Mouse (Mus musculus): Measurements from ENCODE around the gene Dnajb6. TPM values are rescaled to one million over a fixed set of nuclear protein-coding genes. Genes with fewer than 3 reads are reported as not detected.

Gene Dnajb6
- polyA plus RNA-seq, 1 experiment from 2014 or later: 181 TPM

DNA sequence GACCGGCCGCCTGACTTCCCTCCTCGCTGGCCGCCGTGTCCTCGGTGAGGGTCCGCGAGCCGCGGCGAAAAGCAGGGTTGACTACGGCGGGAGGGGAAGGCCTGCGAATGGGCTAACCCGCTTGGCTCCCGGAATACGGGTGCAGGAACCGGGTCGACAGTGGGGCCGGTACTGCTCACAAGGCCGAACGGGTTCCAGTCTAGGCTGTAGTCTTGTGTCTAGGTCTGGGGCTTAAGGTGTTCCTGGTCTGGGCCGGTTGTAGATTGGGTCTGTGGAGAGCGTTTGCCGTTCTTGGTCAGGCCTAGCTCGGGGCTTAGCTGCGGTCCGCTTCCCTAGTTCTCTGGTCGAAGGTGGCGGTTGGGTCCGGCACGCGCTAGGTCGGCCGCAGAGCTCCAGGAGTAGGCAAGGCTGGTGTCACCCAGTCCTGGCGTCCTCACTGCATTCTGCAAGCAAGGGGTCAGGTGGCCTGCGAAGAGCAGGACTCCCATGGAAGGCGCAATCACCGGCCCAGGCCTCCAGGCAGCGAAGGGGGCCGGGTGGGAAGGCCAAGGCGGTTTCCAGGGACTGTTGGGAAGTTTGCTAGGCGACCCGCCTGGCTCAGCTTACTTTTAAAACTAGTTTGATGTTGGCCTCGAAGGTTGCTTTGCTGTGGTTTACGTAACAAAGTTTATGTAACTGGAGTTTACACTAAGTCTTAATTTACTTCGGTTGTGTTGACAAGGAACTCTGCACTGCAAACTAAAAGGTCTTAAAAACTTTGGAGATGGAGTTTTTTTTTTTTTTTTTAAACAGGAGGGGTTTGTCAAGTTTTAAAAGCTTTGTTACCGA is 799 bp downstream of the Dnajb6 start:
- peak overlapping the region; percentile 95 for H3K27ac ChIP-seq (replicated peaks)
- H3K36me3 ChIP-seq (replicated peaks): peaks cover 5% of the 10 kb centered on the region; the same call in 1 of the 2 replicates
- no peaks in the 10 kb centered on the region for H3K27me3 ChIP-seq (replicated peaks; ENCODE audit: low read depth, poor library complexity, severe bottlenecking)
- peaks cover 24% of the 10 kb centered on the region for H3K4me1 ChIP-seq
- no peak for DNase-seq (ENCODE audit: low spot score)
- 1% methylated on average over 48 of the region's 48 CpGs for WGBS
- peak overlapping the region; percentile 99 for H3K4me3 ChIP-seq
- no peaks in the 10 kb centered on the region for H3K9me3 ChIP-seq

DNA sequence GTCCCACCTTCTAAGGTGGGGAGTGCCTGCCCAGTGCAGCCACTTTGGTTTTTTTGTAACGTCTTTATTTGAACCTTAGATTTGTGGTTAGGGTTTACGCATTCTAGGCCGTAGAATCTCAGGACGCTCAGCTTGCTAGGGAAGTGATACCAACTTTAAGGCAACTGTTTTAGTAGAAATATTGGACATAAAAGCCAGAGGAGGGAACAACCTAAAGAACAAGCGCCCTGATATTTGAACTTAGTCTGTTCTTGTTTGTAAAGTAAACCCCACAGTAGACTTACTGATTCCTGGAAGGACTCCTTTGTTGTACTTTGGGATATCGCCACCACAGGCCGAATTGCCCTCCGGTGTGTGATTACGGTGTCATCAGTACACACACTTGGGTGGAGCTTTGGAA is 1.5 kb downstream of the Dnajb6 start:
- peaks cover 24% of the 10 kb centered on the region for H3K4me1 ChIP-seq
- peaks cover 11% of the 10 kb centered on the region for H3K36me3 ChIP-seq (replicated peaks)
- peak overlapping the region; percentile 95; the same call in 1 of the 2 replicates for H3K27ac ChIP-seq (replicated peaks)
- DNase-seq (ENCODE audit: low spot score): no peak
- 71% methylated on average over 9 of the region's 9 CpGs for WGBS
- H3K4me3 ChIP-seq: peak overlapping the region; percentile 99
- H3K9me3 ChIP-seq: no peaks in the 10 kb centered on the region
- no peaks in the 10 kb centered on the region for H3K27me3 ChIP-seq (replicated peaks; ENCODE audit: low read depth, poor library complexity, severe bottlenecking)

DNA sequence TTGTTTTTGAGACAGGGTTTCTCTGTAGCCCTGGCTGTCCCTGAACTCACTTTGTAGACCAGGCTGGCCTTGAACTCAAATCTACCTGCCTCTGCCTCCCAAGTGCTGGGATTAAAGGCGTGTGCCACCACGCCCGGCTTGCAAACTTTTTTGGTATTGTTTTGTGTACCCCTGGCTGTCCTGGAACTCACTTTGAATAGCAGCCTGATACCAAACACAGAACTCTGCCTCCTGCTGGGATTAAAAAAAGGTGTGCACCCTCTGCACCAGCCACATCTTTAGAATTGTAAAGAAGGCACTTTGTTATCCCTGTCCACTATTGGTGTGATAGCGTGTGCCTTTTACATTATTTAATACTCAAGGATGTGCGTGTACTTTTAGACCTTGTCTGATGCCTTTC is 2.0 kb downstream of the Dnajb6 start:
- peaks cover 16% of the 10 kb centered on the region for H3K36me3 ChIP-seq (replicated peaks)
- H3K4me3 ChIP-seq: peak overlapping the region; percentile 99
- peaks cover 24% of the 10 kb centered on the region for H3K4me1 ChIP-seq
- 90% methylated on average over 5 of the region's 5 CpGs for WGBS
- no peaks in the 10 kb centered on the region for H3K9me3 ChIP-seq
- H3K27ac ChIP-seq (replicated peaks): no peak overlapping the region
- DNase-seq (ENCODE audit: low spot score): no peak
- H3K27me3 ChIP-seq (replicated peaks; ENCODE audit: low read depth, poor library complexity, severe bottlenecking): no peaks in the 10 kb centered on the region

DNA sequence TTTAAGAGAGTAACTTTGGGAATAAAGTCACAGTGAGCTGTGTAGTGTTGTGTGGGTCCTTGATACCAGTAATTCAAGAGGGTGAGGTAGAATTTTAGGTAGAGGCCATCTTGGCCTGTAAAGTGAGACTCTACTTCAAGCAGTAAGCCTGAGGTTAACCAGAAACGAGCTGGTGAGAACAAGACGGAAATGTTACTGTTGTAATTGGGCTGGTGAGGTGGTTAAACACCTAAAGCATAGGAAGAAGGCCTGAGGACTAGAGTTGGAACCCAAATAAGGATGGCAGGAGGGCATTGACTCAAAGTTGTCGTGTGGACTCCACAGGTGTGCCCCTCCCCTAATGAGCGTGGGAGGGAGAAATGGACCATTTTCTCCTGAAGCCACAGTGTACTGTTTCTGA is 2.6 kb downstream of the Dnajb6 start:
- Histone ChIP-seq H3K27ac (replicated peaks) (no peak overlapping the region), H3K9me3 (no peaks in the 10 kb centered on the region), H3K4me3 (no peak overlapping the region), H3K4me1 (peaks cover 24% of the 10 kb centered on the region), H3K27me3 (replicated peaks; ENCODE audit: low read depth, poor library complexity, severe bottlenecking) (no peaks in the 10 kb centered on the region), H3K36me3 (replicated peaks) (peaks cover 22% of the 10 kb centered on the region)
- WGBS: 91% methylated on average over 4 of the region's 4 CpGs
- no peak for DNase-seq (ENCODE audit: low spot score)

DNA sequence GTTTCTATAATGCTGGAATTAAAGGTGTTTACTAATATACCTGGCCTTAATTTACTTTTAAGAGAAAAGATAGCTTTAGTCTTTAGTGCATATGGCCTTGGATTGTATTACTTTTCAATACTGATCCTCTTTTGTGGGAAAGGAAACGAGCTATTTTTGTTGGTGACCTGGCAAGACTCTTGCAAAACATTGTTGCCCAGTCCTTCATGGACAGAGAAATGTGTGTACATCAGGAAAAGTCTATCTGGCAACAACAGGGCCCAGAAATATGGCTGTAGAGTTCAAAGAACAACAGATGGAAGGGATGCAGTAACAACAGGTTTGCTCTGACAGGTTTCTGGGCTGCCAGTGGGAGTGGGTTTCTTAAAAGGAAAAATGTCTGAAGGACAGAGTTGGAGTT is 5.2 kb downstream of the Dnajb6 start:
- Histone ChIP-seq H3K27ac (replicated peaks) (no peak overlapping the region), H3K27me3 (replicated peaks; ENCODE audit: low read depth, poor library complexity, severe bottlenecking) (no peaks in the 10 kb centered on the region), H3K9me3 (no peaks in the 10 kb centered on the region), H3K4me3 (no peak overlapping the region), H3K36me3 (replicated peaks) (peaks cover 29% of the 10 kb centered on the region), H3K4me1 (peaks cover 18% of the 10 kb centered on the region)
- no peak for DNase-seq (ENCODE audit: low spot score)
- 86% methylated on average over 1 of the region's 1 CpGs for WGBS

DNA sequence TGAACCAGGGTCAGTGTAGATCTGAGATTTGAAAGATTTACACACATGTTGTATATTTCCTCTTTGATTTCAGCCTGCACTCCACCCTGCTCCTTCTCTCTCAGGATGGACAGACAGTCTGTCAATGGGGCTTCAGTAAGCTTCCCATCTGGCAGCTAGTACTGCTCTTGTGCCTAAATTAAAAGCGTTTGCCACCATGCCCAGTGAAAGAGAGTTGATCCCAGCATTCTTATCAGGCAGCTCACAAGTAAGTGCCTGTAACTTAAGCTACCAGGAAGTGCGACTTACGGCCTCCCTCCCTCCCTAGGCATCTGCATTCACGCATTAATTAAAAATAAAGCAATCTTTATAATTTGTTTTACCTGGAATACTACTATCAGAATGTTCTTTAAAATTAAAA is 5.6 kb downstream of the Dnajb6 start:
- H3K27ac ChIP-seq (replicated peaks): no peak overlapping the region

DNA sequence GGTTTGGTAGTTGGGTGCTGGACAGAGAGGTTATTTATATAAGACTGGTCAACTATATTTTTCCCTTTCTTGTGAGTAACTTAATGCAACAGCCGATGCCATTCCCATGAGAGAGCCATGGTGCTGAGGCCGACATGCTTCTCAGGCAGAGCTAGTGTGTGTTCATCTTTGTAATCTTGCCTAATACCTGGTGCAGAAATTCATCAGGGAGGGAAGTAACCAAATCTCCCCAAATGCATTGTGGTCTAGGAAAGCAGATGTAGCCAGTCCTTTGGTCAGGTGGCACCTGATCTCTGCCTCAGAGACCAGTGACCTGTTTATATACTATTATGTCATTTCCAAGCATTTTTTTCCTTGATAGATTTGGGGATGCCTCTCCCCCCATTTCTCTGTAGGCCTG is 12.2 kb downstream of the Dnajb6 start:
- Histone ChIP-seq H3K36me3 (replicated peaks) (peaks cover 58% of the 10 kb centered on the region), H3K27ac (replicated peaks) (no peak overlapping the region), H3K4me1 (no peaks in the 10 kb centered on the region), H3K4me3 (no peak overlapping the region), H3K27me3 (replicated peaks; ENCODE audit: low read depth, poor library complexity, severe bottlenecking) (no peaks in the 10 kb centered on the region), H3K9me3 (no peaks in the 10 kb centered on the region)
- no peak for DNase-seq (ENCODE audit: low spot score)
- 87% methylated on average over 2 of the region's 2 CpGs for WGBS

More for the DNA sequence above, 5.6 kb downstream of the Dnajb6 start:
- peaks cover 29% of the 10 kb centered on the region for H3K36me3 ChIP-seq (replicated peaks)
- no peak for DNase-seq (ENCODE audit: low spot score)
- no peaks in the 10 kb centered on the region for H3K27me3 ChIP-seq (replicated peaks; ENCODE audit: low read depth, poor library complexity, severe bottlenecking)
- no peak overlapping the region for H3K4me3 ChIP-seq
- H3K9me3 ChIP-seq: no peaks in the 10 kb centered on the region
- H3K4me1 ChIP-seq: peaks cover 18% of the 10 kb centered on the region
- WGBS: 65% methylated on average over 4 of the region's 4 CpGs

DNA sequence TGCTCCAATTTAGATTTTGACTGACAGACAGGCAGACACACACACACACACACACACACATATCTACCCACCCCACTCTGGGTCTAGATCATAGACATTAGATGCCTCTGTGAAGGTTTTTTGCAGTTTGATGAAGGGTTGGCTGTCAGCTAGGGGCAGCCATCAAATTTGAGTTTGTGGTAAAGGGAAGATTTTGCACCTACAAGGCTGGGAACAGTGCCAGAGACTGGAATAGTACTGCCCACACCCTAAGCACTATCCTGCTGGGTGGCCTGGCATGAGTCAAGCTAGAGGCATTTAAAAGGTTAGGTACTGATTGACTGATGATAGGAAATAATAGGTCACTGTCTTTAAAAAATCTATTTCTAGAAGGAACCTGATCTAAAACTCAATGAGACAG is 15.8 kb downstream of the Dnajb6 start:
- no peaks in the 10 kb centered on the region for H3K27me3 ChIP-seq (replicated peaks; ENCODE audit: low read depth, poor library complexity, severe bottlenecking)
- peaks cover 84% of the 10 kb centered on the region for H3K36me3 ChIP-seq (replicated peaks)
- H3K27ac ChIP-seq (replicated peaks): no peak overlapping the region
- no peak for DNase-seq (ENCODE audit: low spot score)
- no peaks in the 10 kb centered on the region for H3K4me1 ChIP-seq
- no peak overlapping the region for H3K4me3 ChIP-seq
- no peaks in the 10 kb centered on the region for H3K9me3 ChIP-seq

DNA sequence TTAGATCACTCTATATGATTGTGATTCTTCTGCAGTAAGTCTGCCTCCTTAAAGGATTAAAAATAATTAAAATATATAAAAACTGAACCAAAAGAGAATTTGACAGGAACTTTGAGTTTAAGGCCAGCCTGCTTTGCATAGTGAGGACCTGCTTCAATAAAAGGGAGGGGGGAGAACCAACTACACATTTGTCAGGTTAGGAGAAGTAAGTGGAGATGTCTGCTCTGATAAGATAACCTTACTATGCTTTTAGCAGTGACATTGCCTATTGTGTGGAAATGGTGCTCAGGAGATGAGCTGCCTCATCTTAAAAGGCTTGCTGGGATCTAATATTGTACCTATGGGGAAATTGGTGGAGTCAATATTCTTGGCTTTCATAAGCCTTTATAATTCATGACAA is 17.4 kb downstream of the Dnajb6 start:
- no peak overlapping the region for H3K27ac ChIP-seq (replicated peaks)
- H3K4me3 ChIP-seq: no peak overlapping the region
- no peak for DNase-seq (ENCODE audit: low spot score)
- H3K4me1 ChIP-seq: no peaks in the 10 kb centered on the region
- H3K9me3 ChIP-seq: no peaks in the 10 kb centered on the region
- no peaks in the 10 kb centered on the region for H3K27me3 ChIP-seq (replicated peaks; ENCODE audit: low read depth, poor library complexity, severe bottlenecking)
- peaks cover 96% of the 10 kb centered on the region for H3K36me3 ChIP-seq (replicated peaks)

DNA sequence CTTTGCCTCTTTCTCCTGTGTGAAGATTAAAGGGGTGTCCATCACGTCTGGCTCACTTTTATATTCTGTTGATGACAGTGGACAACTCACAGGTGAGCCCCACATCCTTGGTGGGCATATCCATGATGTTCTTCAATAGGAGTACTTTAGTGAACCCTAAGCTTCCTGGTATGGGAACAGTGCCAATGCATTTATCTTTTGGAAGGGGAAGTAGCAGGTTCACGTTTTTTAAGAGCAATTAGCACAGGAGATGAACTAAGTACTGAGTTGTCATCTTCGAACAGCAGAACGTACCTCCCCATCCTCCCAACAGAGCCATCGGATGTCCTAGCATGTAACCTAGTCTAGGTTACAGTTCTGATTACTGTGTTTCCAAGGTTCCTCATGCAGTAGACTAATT is 23.8 kb downstream of the Dnajb6 start:
- no peaks in the 10 kb centered on the region for H3K9me3 ChIP-seq
- H3K27ac ChIP-seq (replicated peaks): no peak overlapping the region
- DNase-seq (ENCODE audit: low spot score): no peak
- peaks cover 98% of the 10 kb centered on the region for H3K36me3 ChIP-seq (replicated peaks)
- H3K27me3 ChIP-seq (replicated peaks; ENCODE audit: low read depth, poor library complexity, severe bottlenecking): no peaks in the 10 kb centered on the region
- no peaks in the 10 kb centered on the region for H3K4me1 ChIP-seq
- H3K4me3 ChIP-seq: no peak overlapping the region
- 89% methylated on average over 5 of the region's 5 CpGs for WGBS

DNA sequence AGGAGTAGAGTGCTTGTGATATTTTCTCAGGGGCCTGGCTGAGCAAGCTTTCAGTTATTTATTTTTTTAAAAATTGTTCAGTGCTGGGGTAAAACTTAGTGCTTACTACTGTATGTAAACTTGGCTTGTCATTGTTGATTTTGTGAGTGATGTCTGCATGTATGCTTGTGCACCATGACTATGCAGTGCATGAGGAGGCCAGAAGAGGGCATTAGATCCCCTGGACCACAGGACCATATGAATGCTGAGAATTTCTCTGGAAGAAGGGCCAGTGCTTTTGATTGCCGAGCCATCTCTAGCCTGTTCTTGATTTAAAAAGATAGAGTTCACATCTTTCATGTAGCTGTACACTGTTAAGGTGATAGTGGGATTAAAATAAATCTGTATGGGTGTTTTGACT is 35.4 kb downstream of the Dnajb6 start:
- H3K4me1 ChIP-seq: no peaks in the 10 kb centered on the region
- H3K36me3 ChIP-seq (replicated peaks): peaks cover 84% of the 10 kb centered on the region
- WGBS: 86% methylated on average over 1 of the region's 1 CpGs
- H3K27me3 ChIP-seq (replicated peaks; ENCODE audit: low read depth, poor library complexity, severe bottlenecking): no peaks in the 10 kb centered on the region
- no peak overlapping the region for H3K4me3 ChIP-seq
- no peak overlapping the region for H3K27ac ChIP-seq (replicated peaks)
- DNase-seq (ENCODE audit: low spot score): peak; percentile 15
- no peaks in the 10 kb centered on the region for H3K9me3 ChIP-seq

DNA sequence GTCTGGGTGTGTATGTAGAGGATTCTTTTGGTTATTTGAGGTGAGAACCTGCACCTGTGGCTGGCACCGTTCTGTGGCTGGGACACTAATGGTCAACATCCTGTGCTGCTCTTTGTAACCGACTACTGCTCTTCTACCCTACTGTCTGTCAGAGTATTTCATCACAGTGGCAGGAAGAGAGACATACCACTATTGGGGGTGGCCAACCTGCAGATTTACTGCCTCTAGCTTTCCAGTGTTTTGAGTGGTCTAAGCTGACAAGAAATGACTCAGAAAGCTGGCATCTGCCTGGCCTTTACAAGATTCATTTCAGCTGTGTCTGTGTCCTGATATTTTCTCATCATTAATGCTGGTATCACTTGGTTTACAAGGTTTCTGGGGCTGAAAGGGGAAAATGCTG is 36.5 kb downstream of the Dnajb6 start:
- 88% methylated on average over 2 of the region's 2 CpGs for WGBS
- Histone ChIP-seq H3K27ac (replicated peaks) (no peak overlapping the region), H3K4me1 (no peaks in the 10 kb centered on the region), H3K9me3 (no peaks in the 10 kb centered on the region), H3K4me3 (no peak overlapping the region), H3K27me3 (replicated peaks; ENCODE audit: low read depth, poor library complexity, severe bottlenecking) (no peaks in the 10 kb centered on the region), H3K36me3 (replicated peaks) (peaks cover 92% of the 10 kb centered on the region)
- DNase-seq (ENCODE audit: low spot score): no peak

DNA sequence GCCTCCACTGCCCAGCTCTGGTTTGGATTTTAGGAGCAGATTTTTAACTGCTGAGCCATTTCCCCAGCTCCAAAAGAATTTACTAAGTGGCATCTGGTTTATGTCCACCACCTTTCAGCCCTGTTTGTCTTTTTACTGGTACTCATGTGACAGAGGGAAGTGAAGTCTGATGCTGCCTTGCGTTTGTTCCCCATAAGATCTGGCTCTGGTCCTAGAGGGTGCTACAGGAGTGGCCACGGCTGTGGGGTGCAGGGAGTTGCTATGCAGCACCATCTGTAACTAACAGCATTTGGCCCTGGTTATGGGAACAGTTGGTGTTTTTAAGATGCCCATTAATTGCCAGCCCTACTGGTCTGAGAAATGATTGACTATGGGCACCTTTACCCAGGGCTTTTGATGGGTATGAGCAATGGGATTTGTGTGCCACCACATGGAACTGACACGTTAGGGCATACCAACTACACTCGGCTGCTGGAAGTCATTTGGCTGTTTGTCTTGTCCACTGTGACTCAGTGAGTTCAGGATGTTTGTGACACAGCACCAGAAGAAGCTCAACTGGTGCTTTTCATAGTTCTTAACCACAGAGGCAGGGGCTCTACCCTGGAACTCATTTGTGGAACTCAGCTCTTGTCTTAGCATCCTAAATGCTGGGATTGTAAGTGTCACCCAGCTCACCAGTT is 37.3 kb downstream of the Dnajb6 start:
- Histone ChIP-seq H3K36me3 (replicated peaks) (peaks cover 92% of the 10 kb centered on the region), H3K4me3 (no peak overlapping the region), H3K4me1 (no peaks in the 10 kb centered on the region), H3K27ac (replicated peaks) (no peak overlapping the region), H3K27me3 (replicated peaks; ENCODE audit: low read depth, poor library complexity, severe bottlenecking) (no peaks in the 10 kb centered on the region), H3K9me3 (no peaks in the 10 kb centered on the region)
- 91% methylated on average over 4 of the region's 4 CpGs for WGBS
- no peak for DNase-seq (ENCODE audit: low spot score)
